9 mouse cellular contexts compared by ENCODE assay signal in the genomic region with DNA sequence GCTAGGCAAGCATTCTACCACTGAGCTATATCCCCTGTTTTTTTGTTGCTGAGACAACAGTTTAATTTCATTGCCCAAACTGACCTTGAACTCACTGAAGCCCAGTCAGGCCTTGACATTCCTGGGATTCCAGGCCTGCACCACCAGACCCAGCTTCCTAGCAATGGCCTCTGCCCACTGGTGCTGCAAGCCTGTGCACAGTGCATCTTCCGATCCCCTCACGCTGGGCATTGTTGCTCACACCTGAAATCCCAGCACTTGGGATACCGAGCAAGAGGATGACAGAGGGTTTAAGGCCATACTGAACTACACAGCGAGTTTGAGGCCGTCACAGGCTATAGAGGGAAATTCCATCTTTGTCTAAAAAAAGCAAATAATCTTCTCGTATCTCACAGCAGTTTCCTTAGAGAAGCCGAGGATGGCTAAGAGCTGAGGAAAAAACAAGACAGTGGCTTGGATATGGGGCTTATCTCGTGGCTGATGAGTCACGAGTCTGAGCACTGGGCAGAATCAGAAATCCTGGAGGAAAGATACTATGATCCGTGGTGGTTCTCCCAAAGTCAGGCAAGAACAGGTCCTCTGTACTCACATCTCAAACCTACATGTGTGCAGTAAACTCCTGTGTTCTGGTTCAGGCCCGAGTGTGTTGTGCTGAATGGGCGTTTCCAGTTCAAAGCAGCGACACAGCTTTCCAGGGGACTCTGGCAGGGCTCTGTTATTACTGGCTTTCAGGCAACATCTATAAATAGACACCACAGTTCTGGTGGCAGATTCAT. TPM values are rescaled to one million over a fixed set of nuclear protein-coding genes. Genes with fewer than 3 reads are reported as not detected.
DNase-seq lines count a peak whose midpoint lies in the region; ATAC-seq lines count a peak whose summit lies in the region.
"Had no signal": no experiment of that assay in that cellular context is flagged by ENCODE, and none has a peak within 500 bp of the region (broad histone marks: within the 10 kb centered on the region; RNA-seq: fewer than 3 reads in every experiment).

No protein-coding gene starts in this region.

- H3K27me3 ChIP-seq in midbrain, embryonic 15.5 days (replicated peaks) = no peaks in the 10 kb centered on the region
- H3K27me3 ChIP-seq in midbrain, embryonic 13.5 days = no peaks in the 10 kb centered on the region
- H3K27me3 ChIP-seq in kidney, embryonic 16.5 days (ENCODE audit: insufficient read depth, low read length) = no peaks in the 10 kb centered on the region

- no peak overlapping the region for H3K9ac ChIP-seq in midbrain, embryonic 15.5 days
- no peak overlapping the region for H3K9ac ChIP-seq in midbrain, embryonic 13.5 days (replicated peaks)
- H3K9ac ChIP-seq in kidney, embryonic 16.5 days (replicated peaks; ENCODE audit: low read length) = no peak overlapping the region

- H3K9me3 ChIP-seq in midbrain, embryonic 15.5 days = no peaks in the 10 kb centered on the region
- H3K9me3 ChIP-seq in midbrain, embryonic 13.5 days = no peaks in the 10 kb centered on the region
- H3K9me3 ChIP-seq in kidney, embryonic 16.5 days (ENCODE audit: low read length) = no peaks in the 10 kb centered on the region

- no peak overlapping the region for H3K4me3 ChIP-seq in midbrain, embryonic 15.5 days
- no peak overlapping the region for H3K4me3 ChIP-seq in midbrain, embryonic 13.5 days (replicated peaks)
- H3K4me3 ChIP-seq in kidney, embryonic 16.5 days (ENCODE audit: low read length) = no peak overlapping the region
- H3K4me3 ChIP-seq: erythroblast, embryonic 14.5 days had no signal

- no peaks in the 10 kb centered on the region; the same call in 1 of the 2 replicates for H3K4me1 ChIP-seq in midbrain, embryonic 15.5 days
- no peaks in the 10 kb centered on the region for H3K4me1 ChIP-seq in midbrain, embryonic 13.5 days (replicated peaks)
- H3K4me1 ChIP-seq in kidney, embryonic 16.5 days (ENCODE audit: insufficient read depth, low read length) = peaks cover 23% of the 10 kb centered on the region

- no peaks in the 10 kb centered on the region for H3K36me3 ChIP-seq in midbrain, embryonic 15.5 days (replicated peaks)
- H3K36me3 ChIP-seq in midbrain, embryonic 13.5 days = no peaks in the 10 kb centered on the region
- H3K36me3 ChIP-seq in kidney, embryonic 16.5 days (ENCODE audit: insufficient read depth, low read length) = no peaks in the 10 kb centered on the region

- peak; percentile 62 to 87 for DNase-seq in adrenal gland, adult (ENCODE audit: inconsistent age in 2 of 2, low spot score in 1 of 2)
- no peak for DNase-seq in adrenal gland, postnatal 4 days (ENCODE audit: low spot score in 2 of 2)
- DNase-seq in frontal cortex, postnatal 14 days (ENCODE audit: low spot score in 2 of 2) = peak; percentile 22 to 39
- no peak for DNase-seq in urinary bladder, adult 2 months (ENCODE audit: low spot score)

- peak overlapping the region; percentile 19; the same call in 1 of the 2 replicates for H3K27ac ChIP-seq in midbrain, embryonic 15.5 days
- H3K27ac ChIP-seq in midbrain, embryonic 13.5 days = no peak overlapping the region
- H3K27ac ChIP-seq in kidney, embryonic 16.5 days (ENCODE audit: low read length) = peak overlapping the region; percentile 81

- 69% methylated on average over 13 of the region's 13 CpGs for WGBS in midbrain, embryonic 15.5 days
- 72% methylated on average over 13 of the region's 13 CpGs for WGBS in midbrain, embryonic 13.5 days
- 46% methylated on average over 13 of the region's 13 CpGs for WGBS in kidney, embryonic 16.5 days

- no peak for ATAC-seq in midbrain, embryonic 15.5 days (replicated peaks)
- no peak for ATAC-seq in midbrain, embryonic 13.5 days
- ATAC-seq in kidney, embryonic 16.5 days (ENCODE audit: low FRiP score, low TSS enrichment) = peak; percentile 65
- 0 out of 2 replicates have a peak, but pooled peaks have one; percentile 18 for ATAC-seq in megakaryocyte-erythroid progenitor cell, adult 5-6 weeks (replicated peaks; ENCODE audit: low FRiP score, low TSS enrichment, poor library complexity, severe bottlenecking)

- no peak overlapping the region for H3K4me2 ChIP-seq in midbrain, embryonic 15.5 days
- no peak overlapping the region for H3K4me2 ChIP-seq in midbrain, embryonic 13.5 days (replicated peaks)
- no peak overlapping the region for H3K4me2 ChIP-seq in kidney, embryonic 16.5 days (replicated peaks; ENCODE audit: low read depth, low read length)

RNA-seq across cellular contexts. Expression of a gene that starts 14.5 kb away (rescaled TPM):
- total RNA-seq in adrenal gland, postnatal 4 days (2021) = 10 to 100 TPM; 35.0 to 35.5 TPM
- polyA plus RNA-seq in midbrain, embryonic 15.5 days (2015; fragmentation: Nextera tagmentation; extraction: Ambion mirVana) = 3.6 and 3.9 TPM in 2 replicates
- 2.7 and 2.8 TPM in 2 replicates for polyA plus RNA-seq in midbrain, embryonic 13.5 days (2015; fragmentation: Nextera tagmentation; extraction: Ambion mirVana)
- polyA plus RNA-seq in kidney, embryonic 16.5 days (2015; fragmentation: Nextera tagmentation; extraction: Ambion mirVana) = 7.0 and 7.3 TPM in 2 replicates
- not detected in 2 replicates for total RNA-seq in megakaryocyte-erythroid progenitor cell, adult 5-6 weeks (2014; fragmentation: Nextera tagmentation)
- not detected in 2 replicates for total RNA-seq in megakaryocyte-erythroid progenitor cell, adult 5-6 weeks (2017)
- polyA plus RNA-seq in urinary bladder, adult 2 months (2012; rRNA removed) = 9.5 and 14.5 TPM in 2 replicates

Comparison
In these comparisons a context has a peak if more than half of its experiments do, and no peak if none do; other contexts are left out.
1. DNase-seq: peak in adrenal gland, adult (2 of 2) and frontal cortex, postnatal 14 days (2 of 2); none in adrenal gland, postnatal 4 days (0 of 2) and urinary bladder, adult 2 months (single experiment).
2. ATAC-seq: peak in kidney, embryonic 16.5 days (single experiment) and megakaryocyte-erythroid progenitor cell, adult 5-6 weeks (single experiment); none in midbrain, embryonic 15.5 days (single experiment) and midbrain, embryonic 13.5 days (single experiment).